Mouse (Mus musculus): ENCODE measurements around the gene Flrt1. TPM values are rescaled to one million over a fixed set of nuclear protein-coding genes. Genes with fewer than 3 reads are reported as not detected.

The Flrt1 gene
- polyA plus RNA-seq, 1 experiment from 2014 or later, result 5.0 TPM

Other genes with a start within 250 kb of the Flrt1 start
- gene Ccdc88b, start 247.5 kb downstream of the Flrt1 start, polyA plus RNA-seq (2015; fragmentation: Nextera tagmentation; extraction: Ambion mirVana), result 0.74 and 1.2 TPM in 2 replicates
- 148 and 167 TPM in 2 replicates for gene Trmt112, start 196.0 kb downstream of the Flrt1 start, polyA plus RNA-seq (2015; fragmentation: Nextera tagmentation; extraction: Ambion mirVana)
- 268 and 275 TPM in 2 replicates for gene Prdx5, start 195.6 kb downstream of the Flrt1 start, polyA plus RNA-seq (2015; fragmentation: Nextera tagmentation; extraction: Ambion mirVana)
- gene Esrra, start 183.9 kb downstream of the Flrt1 start, polyA plus RNA-seq (2015; fragmentation: Nextera tagmentation; extraction: Ambion mirVana), result 14.8 and 15.3 TPM in 2 replicates
- gene Catsperz, start 180.3 kb downstream of the Flrt1 start, polyA plus RNA-seq (2015; fragmentation: Nextera tagmentation; extraction: Ambion mirVana), result 2.0 and 3.1 TPM in 2 replicates
- 0.14 and 0.45 TPM in 2 replicates for gene Kcnk4, start 171.2 kb downstream of the Flrt1 start, polyA plus RNA-seq (2015; fragmentation: Nextera tagmentation; extraction: Ambion mirVana)
- 68.4 and 75.5 TPM in 2 replicates for gene Bad, start 163.9 kb downstream of the Flrt1 start, polyA plus RNA-seq (2015; fragmentation: Nextera tagmentation; extraction: Ambion mirVana)
- gene Gpr137, start 163.2 kb downstream of the Flrt1 start, polyA plus RNA-seq (2015; fragmentation: Nextera tagmentation; extraction: Ambion mirVana), result 30.4 and 32.9 TPM in 2 replicates
- 139 and 160 TPM in 2 replicates for gene Ppp1r14b, start 130.8 kb downstream of the Flrt1 start, polyA plus RNA-seq (2015; fragmentation: Nextera tagmentation; extraction: Ambion mirVana)
- gene Plcb3, start 129.3 kb downstream of the Flrt1 start, polyA plus RNA-seq (2015; fragmentation: Nextera tagmentation; extraction: Ambion mirVana), result 42.5 and 44.8 TPM in 2 replicates
- 129 and 137 TPM in 2 replicates for gene Fkbp2, start 125.2 kb downstream of the Flrt1 start, polyA plus RNA-seq (2015; fragmentation: Nextera tagmentation; extraction: Ambion mirVana)
- 39.5 and 41.0 TPM in 2 replicates for gene Vegfb, start 118.1 kb downstream of the Flrt1 start, polyA plus RNA-seq (2015; fragmentation: Nextera tagmentation; extraction: Ambion mirVana)
- gene Dnajc4, start 113.2 kb downstream of the Flrt1 start, polyA plus RNA-seq (2015; fragmentation: Nextera tagmentation; extraction: Ambion mirVana), result 22.5 and 24.1 TPM in 2 replicates
- gene Nudt22, start 109.6 kb downstream of the Flrt1 start, polyA plus RNA-seq (2015; fragmentation: Nextera tagmentation; extraction: Ambion mirVana), result 25.4 and 27.4 TPM in 2 replicates
- gene Trpt1, start 109.6 kb downstream of the Flrt1 start, polyA plus RNA-seq (2015; fragmentation: Nextera tagmentation; extraction: Ambion mirVana), result 11.2 and 12.1 TPM in 2 replicates
- gene Fermt3, start 86.3 kb downstream of the Flrt1 start, polyA plus RNA-seq (2015; fragmentation: Nextera tagmentation; extraction: Ambion mirVana), result 6.9 and 8.3 TPM in 2 replicates
- 290 and 298 TPM in 2 replicates for gene Stip1, start 65.8 kb downstream of the Flrt1 start, polyA plus RNA-seq (2015; fragmentation: Nextera tagmentation; extraction: Ambion mirVana)
- 13.9 and 14.8 TPM in 2 replicates for gene Macrod1, start 48.9 kb downstream of the Flrt1 start, polyA plus RNA-seq (2015; fragmentation: Nextera tagmentation; extraction: Ambion mirVana)
- 206 and 224 TPM in 2 replicates for gene Otub1, start 100.6 kb upstream of the Flrt1 start, polyA plus RNA-seq (2015; fragmentation: Nextera tagmentation; extraction: Ambion mirVana)
- gene Cox8a, start 111.9 kb upstream of the Flrt1 start, polyA plus RNA-seq (2015; fragmentation: Nextera tagmentation; extraction: Ambion mirVana), result 1,089 and 1,191 TPM in 2 replicates
- gene Naa40, start 135.5 kb upstream of the Flrt1 start, polyA plus RNA-seq (2015; fragmentation: Nextera tagmentation; extraction: Ambion mirVana), result 74.6 and 75.3 TPM in 2 replicates
- gene Rcor2, start 161.6 kb upstream of the Flrt1 start, polyA plus RNA-seq (2015; fragmentation: Nextera tagmentation; extraction: Ambion mirVana), result 15.9 and 16.0 TPM in 2 replicates
- 39.8 and 45.1 TPM in 2 replicates for gene Mark2, start 236.1 kb upstream of the Flrt1 start, polyA plus RNA-seq (2015; fragmentation: Nextera tagmentation; extraction: Ambion mirVana)